Mouse (Mus musculus) lung, postnatal 10 days (tissue): Measurements from ENCODE around the gene Lmo1.
A peak's percentile ranks its signal among the peaks of the same experiment; 100 is the strongest.

ENCODE experiments used
- DNase-seq: peaks from one replicate; pipeline ENCODE4 v3.0.0; 2021

Lmo1 gene

GRCm38 (mm10) chr7:109174949-109175669 lies at the start of gene Lmo1:
Gene Lmo1 (minus strand): TSS chr7:109175207.
- DNase-seq, result peak; percentile 17

GRCm38 (mm10) chr7:109221716-109222110 lies 46.7 kb upstream of the Lmo1 start:
- DNase-seq, result peak; percentile 20

DNA sequence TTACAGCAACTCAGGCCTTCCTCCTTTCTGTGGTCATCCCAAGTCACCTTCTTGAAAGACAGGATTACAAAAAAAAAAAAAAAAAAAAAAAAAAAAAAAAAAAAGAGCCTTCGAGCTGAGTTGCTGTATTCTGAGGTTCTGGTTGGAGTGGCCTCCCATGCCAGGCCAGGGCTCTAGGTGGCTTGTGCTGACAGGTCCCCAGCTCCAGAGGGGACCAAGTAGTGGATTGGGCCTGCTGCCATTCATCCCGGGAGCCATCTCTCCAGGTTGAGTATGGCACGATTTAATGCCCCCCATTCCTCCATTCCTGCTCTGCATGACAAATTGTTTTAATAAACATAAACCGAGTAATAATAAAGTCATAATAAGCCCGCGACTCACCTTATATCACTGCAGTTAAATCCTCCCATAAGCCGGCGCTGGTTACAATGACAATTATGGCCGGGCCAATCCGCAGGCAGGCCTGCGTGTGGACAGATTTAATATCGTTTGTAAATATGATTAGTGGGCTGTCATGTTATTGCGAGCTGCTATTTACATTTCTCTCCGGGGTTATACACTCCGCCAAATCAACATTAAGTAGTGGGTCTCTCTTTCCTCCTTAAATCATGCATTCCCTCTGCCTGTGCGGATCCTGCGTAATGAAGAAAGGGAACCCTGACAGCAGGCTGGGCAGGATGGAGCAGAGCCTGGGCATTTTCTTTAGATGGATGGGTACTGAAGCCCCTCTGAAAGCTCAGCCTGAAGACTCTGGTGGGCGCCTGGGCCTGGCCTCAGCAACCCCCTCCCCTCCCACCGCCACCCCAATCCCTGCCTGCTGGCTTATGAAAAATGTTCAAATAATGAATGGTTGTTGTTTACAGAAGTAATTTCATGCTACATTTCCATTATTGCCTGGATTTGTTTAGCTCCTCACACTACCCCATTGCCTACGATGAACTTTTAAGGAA lies 46.0 kb upstream of the Lmo1 start:
- DNase-seq, result no peak

- DNase-seq, result no peak
Measured at GRCm38 (mm10) chr7:109220026-109220425, 45.0 kb upstream of the Lmo1 start.

GRCm38 (mm10) chr7:109218977-109219271 lies 43.9 kb upstream of the Lmo1 start:
- no peak for DNase-seq

DNA sequence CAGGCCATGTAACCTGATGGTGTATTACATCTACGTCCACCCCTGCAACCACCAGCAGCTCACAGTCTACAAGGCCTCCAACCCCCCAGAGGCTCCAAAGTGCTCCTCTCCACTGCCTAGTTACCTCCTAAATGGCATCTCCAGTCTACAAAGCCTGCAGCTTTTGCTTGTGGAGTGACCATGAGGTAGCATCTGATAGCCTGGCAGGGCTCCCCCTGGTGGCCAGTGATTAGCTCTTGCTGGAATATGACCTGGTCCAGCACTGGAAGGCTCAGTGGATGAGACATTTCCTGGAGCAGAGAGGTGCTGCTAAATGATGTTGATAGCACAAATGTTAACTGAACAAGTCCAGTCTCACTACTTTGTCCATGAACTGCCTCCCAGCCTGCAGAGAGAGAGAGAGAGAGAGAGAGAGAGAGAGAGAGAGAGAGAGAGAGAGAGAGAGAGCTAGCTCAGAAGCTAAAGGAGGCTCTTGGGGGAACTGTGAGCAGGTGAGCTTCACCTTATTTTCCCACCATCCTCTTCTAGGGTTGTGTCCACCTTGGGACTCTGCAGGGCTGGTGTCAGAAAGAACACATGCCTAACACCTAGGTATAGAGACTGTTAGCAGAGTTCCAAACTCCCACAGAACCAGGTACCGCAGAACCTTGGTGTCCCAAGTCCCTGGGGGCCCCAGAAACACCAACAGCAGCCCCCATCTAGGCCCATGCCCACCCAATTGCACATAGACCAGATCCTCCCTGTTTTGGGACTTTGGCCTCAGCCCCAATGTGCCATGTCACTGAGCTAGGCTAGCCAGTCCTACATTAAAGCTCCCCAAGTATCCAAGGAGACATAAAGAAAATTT lies 43.3 kb upstream of the Lmo1 start:
- DNase-seq, result peak; percentile 76

DNA sequence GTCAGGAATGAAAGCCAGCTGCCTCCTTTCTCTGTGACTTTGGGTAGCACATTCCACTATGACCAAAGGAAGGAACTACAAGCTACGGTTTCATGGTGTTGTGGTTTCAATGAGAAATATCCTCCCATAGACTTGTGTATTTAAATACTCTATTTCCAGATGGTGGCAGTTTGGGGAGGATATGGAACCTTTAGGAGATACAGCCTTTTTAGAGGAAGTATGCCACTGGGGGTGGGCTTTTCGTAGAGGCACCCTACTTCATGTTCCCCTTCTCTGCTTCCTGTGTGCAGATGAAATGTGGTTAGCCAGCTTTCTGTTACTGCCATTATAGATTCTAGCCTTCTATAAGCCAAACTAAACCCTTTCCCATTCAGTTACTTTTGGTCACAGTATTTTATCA lies 34.8 kb upstream of the Lmo1 start:
- no peak for DNase-seq

DNA sequence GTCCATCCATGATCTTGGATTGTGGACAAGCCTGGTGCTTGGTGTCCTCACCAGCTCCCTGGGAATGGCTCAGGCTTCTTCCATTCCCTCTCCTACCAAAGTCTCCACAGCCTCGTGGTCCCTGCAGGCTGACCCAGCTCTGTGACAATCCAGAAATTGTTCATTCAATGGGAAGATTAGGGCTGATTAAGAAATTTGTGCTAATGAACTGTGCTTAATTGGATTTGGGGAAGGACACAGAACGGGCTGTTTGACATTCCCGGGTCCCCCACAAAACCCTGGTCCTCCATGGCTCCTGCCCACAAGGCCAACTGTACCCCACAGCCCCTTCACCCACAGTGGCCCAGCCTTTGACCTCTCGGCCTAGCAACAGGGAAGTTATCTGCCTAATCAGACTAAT lies 32.8 kb upstream of the Lmo1 start:
- no peak for DNase-seq

DNA sequence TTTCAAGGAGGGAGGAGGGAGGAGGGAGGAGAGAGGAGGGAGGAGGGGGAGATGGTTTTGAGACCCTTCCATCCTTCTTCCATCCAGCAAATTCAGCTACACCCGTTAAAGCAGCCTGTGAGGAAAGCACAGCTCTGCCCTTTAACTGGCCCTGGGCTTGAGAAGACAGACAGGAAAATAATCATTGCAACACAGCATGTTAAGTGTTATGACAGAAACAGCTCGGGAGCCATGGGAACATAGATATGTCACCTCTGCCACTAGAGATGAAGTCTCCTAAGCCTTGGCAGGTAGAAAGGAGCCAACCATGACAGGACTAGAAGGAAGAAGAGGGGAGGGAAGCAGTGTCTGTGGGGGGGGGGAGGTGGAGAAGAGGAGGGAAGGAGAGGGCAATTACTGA lies 31.4 kb upstream of the Lmo1 start:
- no peak for DNase-seq

DNA sequence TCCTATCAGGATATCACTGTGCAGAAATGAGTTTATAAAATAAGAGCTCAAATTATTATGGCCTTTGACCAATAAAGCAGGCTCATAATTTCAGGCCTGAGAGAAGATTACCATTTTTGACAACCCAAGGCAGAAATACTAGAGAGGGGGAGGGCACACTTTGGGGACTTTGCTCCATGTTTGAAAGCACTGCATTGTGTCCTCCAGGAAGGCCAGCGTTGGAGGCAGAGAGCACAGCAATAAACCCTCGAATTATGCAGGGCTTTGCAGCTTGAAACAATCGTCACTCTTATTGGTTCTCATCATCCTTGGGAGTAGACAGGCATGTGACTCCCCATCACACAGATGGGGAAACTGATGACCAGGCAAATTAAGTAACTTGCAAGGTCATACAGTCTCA lies 28.1 kb upstream of the Lmo1 start:
- DNase-seq, result no peak

DNA sequence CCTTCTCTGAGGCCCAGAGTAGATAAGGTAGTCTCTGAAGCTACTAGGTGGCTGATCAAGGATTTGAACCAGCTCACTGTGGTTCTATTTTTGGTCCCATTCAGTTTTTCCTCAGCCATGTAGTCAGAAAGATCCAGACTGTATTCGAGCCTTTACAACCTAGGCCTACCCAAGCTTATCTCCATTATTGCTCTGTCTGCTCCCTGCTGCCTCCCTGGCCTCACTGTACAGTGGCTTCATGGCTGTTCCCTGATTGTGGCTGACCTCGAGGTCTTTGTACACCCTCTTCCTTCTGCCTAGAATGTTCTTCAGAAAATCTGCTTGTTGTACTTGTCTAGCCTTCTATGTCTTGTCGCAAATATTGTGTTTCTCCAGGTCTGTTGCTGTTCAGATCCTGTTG lies 25.6 kb upstream of the Lmo1 start:
- no peak for DNase-seq

DNA sequence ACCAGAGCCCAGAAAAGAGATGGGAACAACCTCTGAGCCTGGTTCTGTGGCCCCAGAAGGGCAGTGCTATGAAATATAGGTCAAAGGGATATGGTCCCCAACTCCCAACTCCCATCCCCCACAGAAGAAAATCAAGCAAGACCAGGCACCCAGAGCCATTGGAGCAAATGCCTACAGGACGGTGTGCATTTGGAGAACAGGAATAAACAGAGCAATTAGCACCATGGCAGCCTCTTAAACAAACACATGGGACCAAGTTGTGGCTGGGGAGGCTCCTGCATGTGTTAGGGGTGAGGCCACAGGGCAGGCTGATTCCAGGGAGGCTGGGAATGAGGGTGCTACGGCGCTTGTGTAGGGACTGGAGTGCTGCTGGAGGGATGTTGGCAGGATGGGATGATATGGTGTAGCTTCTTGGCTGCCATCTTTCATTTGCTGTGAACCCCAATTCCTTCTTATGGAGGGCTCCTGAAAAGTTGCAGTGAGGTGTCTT lies 22.2 kb upstream of the Lmo1 start:
- no peak for DNase-seq

DNA sequence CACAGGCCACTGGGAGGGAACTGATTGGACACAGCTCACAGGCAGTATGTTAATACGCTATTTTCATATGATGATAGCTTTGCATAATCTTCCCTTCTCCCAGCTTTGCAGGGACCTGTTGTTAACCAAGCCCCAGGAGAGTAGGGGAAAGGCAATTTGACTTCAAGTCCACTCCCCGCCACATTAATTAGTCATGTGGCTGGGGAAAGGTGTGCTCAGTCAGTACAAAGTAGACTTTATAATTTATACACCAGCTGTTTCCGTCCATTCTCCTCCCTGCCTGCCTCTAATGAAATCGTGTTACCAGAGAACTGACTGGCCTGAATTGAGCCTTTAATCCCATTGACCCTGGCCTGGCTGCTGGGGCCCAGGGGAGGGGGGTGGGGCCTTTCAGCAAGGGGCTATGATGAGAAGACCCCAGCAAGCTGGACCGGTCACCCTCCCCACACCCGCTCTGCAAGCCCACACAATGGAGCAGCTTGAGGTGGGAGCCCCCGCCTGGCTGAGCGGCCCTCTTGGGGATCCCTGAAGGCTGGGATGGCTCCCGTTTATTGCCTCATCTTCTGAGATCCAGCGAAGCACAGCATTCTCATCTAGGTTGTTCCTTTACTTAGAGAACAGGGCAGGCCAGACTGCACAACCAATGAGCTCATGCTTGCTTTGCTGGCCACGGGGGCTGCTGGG lies 21.5 kb upstream of the Lmo1 start:
- no peak for DNase-seq

DNA sequence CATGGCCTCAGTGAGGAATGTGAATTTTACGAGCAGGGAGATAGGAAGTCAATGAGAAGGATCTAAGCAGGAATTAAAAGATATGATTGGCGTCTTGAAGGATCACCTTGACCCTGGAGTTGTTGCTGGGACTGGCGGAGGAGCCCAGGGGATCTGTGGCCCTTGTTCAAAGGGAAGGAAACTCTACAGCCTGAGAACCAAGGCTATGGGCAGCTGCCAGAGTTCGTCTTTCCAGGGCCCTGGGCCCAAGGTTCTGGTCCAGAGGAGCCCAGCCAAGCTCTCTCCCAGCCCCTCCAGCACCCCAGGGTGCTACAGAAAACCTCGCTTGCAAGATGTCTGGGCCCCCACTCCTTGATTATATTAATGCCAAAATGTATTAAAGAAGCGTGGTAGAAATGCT lies 21.0 kb upstream of the Lmo1 start:
- DNase-seq, result no peak

GRCm38 (mm10) chr7:109194850-109195249 lies 19.8 kb upstream of the Lmo1 start:
- no peak for DNase-seq

DNA sequence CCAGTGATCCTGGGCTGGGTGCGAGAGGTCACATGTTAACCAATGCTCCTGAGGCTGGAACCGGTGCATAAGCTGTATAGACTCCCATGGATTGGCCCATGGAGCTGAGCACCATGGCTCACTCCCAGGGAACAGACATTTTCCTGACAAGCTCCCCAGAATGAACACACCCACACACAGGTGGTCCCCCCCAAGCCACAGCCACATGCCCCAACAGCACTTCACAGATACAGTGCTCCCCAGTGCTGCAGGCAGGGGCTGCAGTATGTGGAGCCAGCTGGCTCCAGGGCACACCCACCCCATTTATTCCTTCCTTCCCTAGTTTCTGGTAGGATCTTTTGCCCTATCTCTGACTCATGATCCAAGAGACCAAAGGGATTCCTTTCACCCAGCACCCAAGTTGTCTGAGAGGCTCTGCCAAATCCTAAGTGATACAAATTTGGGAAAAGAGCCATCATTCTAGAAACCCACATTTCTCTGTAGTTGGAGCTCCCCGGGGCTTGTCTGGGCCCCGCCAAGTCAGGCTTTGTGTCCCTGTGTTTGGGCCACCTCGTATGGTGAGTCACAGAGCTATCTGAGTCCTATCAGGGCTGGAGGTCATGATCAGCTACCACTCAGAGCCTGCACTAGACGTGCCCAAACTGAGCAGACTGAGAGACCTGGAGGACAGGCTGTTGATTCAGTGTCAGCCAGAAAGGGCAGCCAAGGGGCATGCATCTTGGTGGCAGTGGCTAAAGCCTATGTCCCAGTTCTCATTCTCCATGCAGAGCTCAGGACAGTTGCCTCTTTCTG lies 12.4 kb upstream of the Lmo1 start:
- DNase-seq, result no peak

GRCm38 (mm10) chr7:109185975-109186374 lies 11.0 kb upstream of the Lmo1 start:
- no peak for DNase-seq

DNA sequence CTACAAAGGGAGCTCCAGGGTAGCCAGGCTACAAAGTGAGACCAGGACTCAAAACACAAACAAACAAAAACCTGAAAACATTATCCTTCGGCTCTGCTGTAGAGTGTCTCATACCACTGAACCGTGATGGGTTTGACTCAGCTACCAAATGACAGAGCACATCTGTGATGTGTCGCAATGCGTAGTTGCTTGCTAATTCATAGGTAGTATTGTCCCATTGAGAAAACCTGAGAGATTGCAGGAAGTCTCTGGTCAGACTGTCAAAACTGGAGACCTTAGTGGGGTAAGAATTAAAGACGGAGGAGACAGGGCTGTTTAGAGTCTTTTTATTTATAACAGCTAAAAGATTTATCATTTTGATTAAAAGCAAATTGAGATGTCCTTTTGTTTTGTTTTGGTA lies 10.6 kb upstream of the Lmo1 start:
- DNase-seq, result no peak

DNA sequence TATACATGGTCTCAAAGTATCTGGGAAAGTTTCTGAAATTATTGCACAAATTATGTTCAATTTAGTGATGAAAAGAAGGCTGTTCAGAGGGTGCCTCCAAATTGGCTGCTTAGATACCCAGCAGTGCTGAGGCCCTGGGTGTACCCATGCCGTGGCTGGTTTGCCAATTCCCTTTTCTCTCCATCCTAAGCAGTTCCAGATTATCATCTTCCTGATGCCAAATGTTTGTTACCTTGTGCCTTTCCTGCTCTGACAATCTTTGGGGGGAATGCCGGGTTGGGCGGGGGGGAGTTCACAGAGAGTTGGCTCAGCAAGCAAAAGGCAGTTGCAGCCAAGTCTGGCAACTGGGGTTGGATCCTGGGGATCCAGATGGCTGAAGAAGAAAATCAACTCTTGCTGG lies 1.7 kb upstream of the Lmo1 start:
- no peak for DNase-seq

DNA sequence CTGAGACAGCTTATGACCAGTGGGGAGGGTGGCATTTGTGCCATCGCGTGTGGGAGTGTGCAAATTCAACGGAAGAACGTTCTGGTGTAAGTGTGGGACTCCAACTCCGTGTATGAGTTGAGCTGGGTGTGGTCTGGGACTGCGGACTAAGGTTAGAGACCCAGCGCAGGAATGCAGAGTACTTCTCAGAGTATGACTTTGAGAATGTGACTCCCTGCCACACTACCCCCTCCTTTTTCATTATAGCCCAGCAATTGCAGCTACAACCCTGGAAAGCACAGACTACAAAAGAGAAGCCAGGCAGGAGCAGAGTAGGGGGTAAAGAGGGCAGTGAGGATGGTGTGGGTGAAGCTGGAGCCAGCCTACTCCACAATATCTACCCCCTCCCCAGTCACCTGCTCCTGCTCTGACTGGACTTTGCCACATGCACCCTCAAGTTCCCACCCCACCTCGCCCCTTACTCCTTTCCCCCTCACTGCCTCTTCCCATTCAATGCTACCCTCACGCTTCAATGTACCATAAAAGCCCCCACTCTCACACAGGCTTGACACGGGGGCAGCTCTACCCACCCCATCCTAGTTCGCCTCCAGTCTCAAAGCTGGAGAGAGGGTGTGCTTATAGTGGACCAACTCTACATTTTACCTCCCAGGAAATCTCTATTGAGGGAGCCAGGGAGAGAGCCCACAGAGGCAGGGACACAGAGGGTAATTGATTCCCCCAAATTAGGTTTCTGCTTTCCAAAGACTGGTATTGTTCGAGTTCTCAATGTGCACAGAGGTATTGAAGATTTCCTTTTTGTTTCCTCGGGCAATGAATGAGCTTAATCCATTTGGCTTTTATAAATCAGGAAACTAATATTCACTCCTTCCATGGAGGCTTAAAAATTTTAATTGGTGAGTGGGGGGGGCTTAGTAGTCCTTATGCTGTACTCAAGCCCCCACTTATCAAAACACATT lies 941 bp upstream of the Lmo1 start:
- no peak for DNase-seq
